Mouse (Mus musculus): Measurements from ENCODE around the gene Il20rb.

DNA sequence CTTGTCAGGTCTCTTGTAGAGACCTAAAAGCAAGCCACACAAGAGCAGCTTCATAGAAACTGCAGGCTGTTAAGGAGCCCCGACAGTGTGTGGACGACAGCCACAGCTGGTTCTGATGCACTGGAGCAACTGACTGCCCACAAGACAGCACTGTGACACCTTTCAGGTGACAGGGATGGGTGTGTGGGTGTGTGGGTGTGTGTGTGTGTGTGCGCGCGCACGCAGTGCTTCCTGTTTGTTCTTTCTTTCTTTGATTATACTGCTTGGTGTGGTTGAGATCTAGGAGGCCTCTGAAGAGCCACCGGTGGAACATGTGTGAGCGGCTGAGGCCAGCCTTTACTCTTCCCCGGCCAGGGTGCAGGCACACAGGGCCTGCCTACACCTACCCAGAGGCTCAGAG is 26.4 kb downstream of the Il20rb start:
- no peak for TF ChIP-seq CTCF (IDR thresholded peaks at IDR 0.05; ENCODE audit: low read depth, low read length)
- no peak for TF ChIP-seq POLR2A (IDR thresholded peaks at IDR 0.05; ENCODE audit: extremely low read depth, insufficient read depth, low read length)
